Mouse (Mus musculus): ENCODE results near the gene Shisal2a.

DNA sequence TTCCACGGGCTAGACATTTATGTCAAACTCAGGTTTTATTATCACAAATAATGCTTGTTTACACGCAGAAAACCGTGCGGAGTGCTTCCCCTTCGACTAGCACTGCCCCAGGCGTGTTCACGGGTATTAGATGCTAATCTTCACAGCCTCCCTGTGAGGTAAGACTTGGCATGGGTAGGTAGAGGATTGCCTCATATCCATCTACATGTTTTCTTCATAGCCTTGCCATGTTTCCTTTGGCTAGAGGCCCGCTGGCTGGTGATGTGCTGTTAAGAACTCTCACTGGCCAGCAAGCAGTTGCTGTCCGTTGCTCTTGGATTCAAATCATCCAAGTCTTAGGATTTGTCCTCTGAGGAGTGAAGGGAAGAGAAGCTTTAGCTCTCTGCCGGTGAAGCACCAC lies 17.2 kb upstream of the Shisal2a start:
- no peak for TF ChIP-seq EP300 (IDR thresholded peaks at IDR 0.05; ENCODE audit: low read length)
- no peak for TF ChIP-seq POLR2A (IDR thresholded peaks at IDR 0.05; ENCODE audit: low read depth, low read length)
- no peak for TF ChIP-seq CTCF (conservative IDR thresholded peaks at IDR 0.05 in 1 of 2, IDR thresholded peaks at IDR 0.05 in 1 of 2; ENCODE audit: low read depth in 2 of 2, low read length in 2 of 2)
- no peak for TF ChIP-seq ZNF384 (IDR thresholded peaks at IDR 0.05; ENCODE audit: low read depth, low read length)
- no peak for TF ChIP-seq MEF2A (IDR thresholded peaks at IDR 0.05; ENCODE audit: borderline replicate concordance, low read depth, low read length)
- TF ChIP-seq NELFE (IDR thresholded peaks at IDR 0.05; ENCODE audit: low read depth, low read length), result no peak
- TF ChIP-seq MYC (IDR thresholded peaks at IDR 0.05; ENCODE audit: low read depth, low read length), result no peak

Measured in CH12.LX (cell line).